Mouse (Mus musculus): ENCODE results near the gene Rps2.
A peak's percentile ranks its signal among the peaks of the same experiment; 100 is the strongest.
"Not testable (repeated sequence)": the region's sequence is repeated elsewhere in the genome, so short reads cannot be mapped to it uniquely, and the experiment has no call there.

The Rps2 gene

GRCm38 (mm10) chr17:24708646-24709045 is 9.3 kb upstream of the Rps2 start:
- TF ChIP-seq NANOG (IDR thresholded peaks at IDR 0.05; ENCODE audit: borderline replicate concordance, low read length) (no peak), POU5F1 (IDR thresholded peaks at IDR 0.05; ENCODE audit: borderline replicate concordance, low read length) (no peak), CTCF (conservative IDR thresholded peaks at IDR 0.05; ENCODE audit: low read length) (no peak)
- H3K4me1 ChIP-seq (replicated peaks; ENCODE audit: low read depth, low read length), result peaks cover 27% of the 10 kb centered on the region
- H3K27me3 ChIP-seq (ENCODE audit: insufficient read depth, low read length), result no peaks in the 10 kb centered on the region
- peaks cover 26% of the 10 kb centered on the region for H3K36me3 ChIP-seq (ENCODE audit: insufficient read depth, low read length)
- H3K9me3 ChIP-seq (ENCODE audit: low read length), result no peaks in the 10 kb centered on the region
- H3K4me3 ChIP-seq (replicated peaks; ENCODE audit: low read length), result no peak overlapping the region

DNA sequence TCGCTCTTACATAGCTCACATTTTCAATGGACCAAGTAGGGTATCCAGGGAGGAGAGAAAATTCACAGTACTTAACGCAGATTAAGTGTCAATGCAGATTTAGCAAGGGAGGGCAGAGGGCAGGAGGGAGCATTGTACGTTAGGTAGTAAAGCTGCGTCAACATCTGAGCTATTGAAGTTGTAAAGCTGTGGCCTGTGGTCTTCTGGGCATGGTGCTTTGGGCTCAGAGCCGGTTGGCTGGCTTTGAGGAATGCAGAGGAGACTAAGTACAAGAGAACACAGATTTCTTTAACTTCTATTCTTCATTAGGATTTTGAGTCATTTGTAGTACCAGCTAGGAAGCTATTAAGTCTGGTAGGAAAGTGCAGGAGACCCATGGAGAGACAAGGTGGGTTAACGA is 2.4 kb upstream of the Rps2 start:
- TF ChIP-seq POU5F1 (IDR thresholded peaks at IDR 0.05; ENCODE audit: borderline replicate concordance, low read length) (no peak), CTCF (conservative IDR thresholded peaks at IDR 0.05; ENCODE audit: low read length) (no peak), NANOG (IDR thresholded peaks at IDR 0.05; ENCODE audit: borderline replicate concordance, low read length) (no peak)
- Histone ChIP-seq H3K9me3 (ENCODE audit: low read length) (no peaks in the 10 kb centered on the region), H3K4me3 (replicated peaks; ENCODE audit: low read length) (no peak overlapping the region), H3K36me3 (ENCODE audit: insufficient read depth, low read length) (peaks cover 42% of the 10 kb centered on the region), H3K4me1 (replicated peaks; ENCODE audit: low read depth, low read length) (peaks cover 29% of the 10 kb centered on the region), H3K27me3 (ENCODE audit: insufficient read depth, low read length) (no peaks in the 10 kb centered on the region)

DNA sequence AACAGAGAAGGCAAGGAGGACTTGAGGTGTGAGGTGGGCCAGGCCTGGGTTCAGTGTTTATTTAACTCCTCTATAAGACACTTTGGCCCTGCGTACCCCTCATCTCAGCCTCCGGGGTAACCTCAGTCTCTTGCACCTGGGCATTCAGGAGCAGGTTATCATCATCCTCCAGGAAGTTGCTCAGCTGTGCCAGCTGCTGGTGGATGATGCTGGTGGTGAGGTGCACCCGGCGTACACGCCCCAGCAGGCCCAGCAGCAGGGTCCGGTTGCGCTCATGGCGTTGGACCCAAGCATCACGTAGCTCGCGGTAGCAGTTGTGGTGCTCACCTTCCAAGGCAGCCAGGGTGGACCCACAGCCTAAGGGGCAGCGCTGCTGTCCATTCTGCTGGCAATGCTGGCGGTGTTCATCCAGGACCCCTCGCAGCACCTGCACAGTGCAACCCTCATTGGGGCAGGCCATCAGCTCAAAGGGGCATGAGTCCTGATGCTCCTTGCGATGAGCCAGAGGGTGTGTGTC is 1.7 kb upstream of the Rps2 start:
- TF ChIP-seq POU5F1 (IDR thresholded peaks at IDR 0.05; ENCODE audit: borderline replicate concordance, low read length) (no peak), NANOG (IDR thresholded peaks at IDR 0.05; ENCODE audit: borderline replicate concordance, low read length) (no peak), CTCF (conservative IDR thresholded peaks at IDR 0.05; ENCODE audit: low read length) (no peak)
- Histone ChIP-seq H3K4me1 (replicated peaks; ENCODE audit: low read depth, low read length) (peaks cover 29% of the 10 kb centered on the region), H3K4me3 (replicated peaks; ENCODE audit: low read length) (no peak overlapping the region), H3K36me3 (ENCODE audit: insufficient read depth, low read length) (peaks cover 48% of the 10 kb centered on the region), H3K27me3 (ENCODE audit: insufficient read depth, low read length) (no peaks in the 10 kb centered on the region), H3K9me3 (ENCODE audit: low read length) (no peaks in the 10 kb centered on the region)

DNA sequence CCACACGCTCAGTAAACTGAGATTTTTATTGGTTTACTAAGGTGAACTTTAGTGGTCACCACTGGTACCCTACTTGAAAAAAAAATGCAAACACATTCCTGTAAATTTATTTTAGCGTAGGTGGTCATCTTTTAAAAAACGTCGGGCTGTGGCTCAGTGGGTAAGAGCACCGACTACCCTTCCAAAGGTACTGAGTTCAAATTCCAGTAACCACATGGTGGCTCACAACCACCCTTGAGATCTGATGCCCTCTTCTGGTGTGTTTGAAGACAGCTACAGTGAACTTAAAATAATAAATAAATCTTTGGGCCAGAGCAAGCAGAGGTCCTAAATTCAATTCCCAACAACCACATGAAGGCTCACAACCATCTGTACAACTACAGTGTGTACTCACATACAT is 1.0 kb downstream of the Rps2 start:
- Histone ChIP-seq H3K36me3 (ENCODE audit: insufficient read depth, low read length) (peaks cover 63% of the 10 kb centered on the region), H3K4me1 (replicated peaks; ENCODE audit: low read depth, low read length) (peaks cover 54% of the 10 kb centered on the region), H3K4me3 (replicated peaks; ENCODE audit: low read length) (peak overlapping the region; percentile 93)
- not testable (repeated sequence) for H3K9me3 ChIP-seq (ENCODE audit: low read length); H3K27me3 ChIP-seq (ENCODE audit: insufficient read depth, low read length)

DNA sequence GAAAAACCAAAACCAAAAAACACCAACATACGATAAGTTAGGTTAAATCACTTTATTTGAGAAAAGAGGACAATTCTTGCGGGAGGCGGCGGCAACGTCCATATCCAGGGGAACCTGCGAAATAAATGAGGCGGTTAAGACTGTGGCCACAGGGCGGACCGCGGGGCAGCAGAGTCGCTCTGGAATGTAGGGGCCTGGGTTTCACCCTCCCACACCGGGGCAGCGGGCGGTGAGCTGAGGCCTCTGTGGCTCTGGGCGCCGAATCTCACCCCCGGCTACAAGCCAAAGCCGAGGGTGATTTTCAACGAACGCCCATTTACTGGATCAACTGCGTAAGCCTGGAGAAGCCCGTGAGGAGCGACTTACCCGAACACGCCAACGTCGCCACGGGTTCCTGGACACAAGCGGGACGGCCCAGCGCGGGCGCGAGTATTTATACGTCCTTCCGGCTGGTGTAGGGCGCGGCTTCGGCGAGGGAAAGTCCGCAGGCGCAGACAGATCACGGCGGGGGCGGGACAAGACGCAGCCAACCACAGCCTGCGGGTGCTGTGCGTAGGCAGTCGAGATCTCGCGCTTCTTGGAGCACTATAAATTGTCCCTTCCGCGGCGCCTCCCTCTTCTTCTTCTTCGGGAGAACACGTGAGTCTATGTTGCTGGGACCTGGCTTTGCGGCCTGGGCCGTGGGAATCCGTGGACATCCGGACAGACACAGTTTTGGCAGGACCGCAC is 1.7 kb downstream of the Rps2 start:
- H3K4me3 ChIP-seq (replicated peaks; ENCODE audit: low read length), result peak overlapping the region; percentile 93
- no peaks in the 10 kb centered on the region for H3K27me3 ChIP-seq (ENCODE audit: insufficient read depth, low read length)
- TF ChIP-seq CTCF (conservative IDR thresholded peaks at IDR 0.05; ENCODE audit: low read length) (no peak), NANOG (IDR thresholded peaks at IDR 0.05; ENCODE audit: borderline replicate concordance, low read length) (no peak), POU5F1 (IDR thresholded peaks at IDR 0.05; ENCODE audit: borderline replicate concordance, low read length) (no peak)
- peaks cover 63% of the 10 kb centered on the region for H3K36me3 ChIP-seq (ENCODE audit: insufficient read depth, low read length)
- no peaks in the 10 kb centered on the region for H3K9me3 ChIP-seq (ENCODE audit: low read length)
- H3K4me1 ChIP-seq (replicated peaks; ENCODE audit: low read depth, low read length), result peaks cover 57% of the 10 kb centered on the region

- Histone ChIP-seq H3K4me3 (replicated peaks; ENCODE audit: low read length) (peak overlapping the region; percentile 93), H3K4me1 (replicated peaks; ENCODE audit: low read depth, low read length) (peaks cover 62% of the 10 kb centered on the region), H3K36me3 (ENCODE audit: insufficient read depth, low read length) (peaks cover 57% of the 10 kb centered on the region)
- H3K9me3 ChIP-seq (ENCODE audit: low read length); H3K27me3 ChIP-seq (ENCODE audit: insufficient read depth, low read length): not testable (repeated sequence)
These were observed 2.7 kb downstream of the Rps2 start for GRCm38 (mm10) chr17:24720616-24721015.

DNA sequence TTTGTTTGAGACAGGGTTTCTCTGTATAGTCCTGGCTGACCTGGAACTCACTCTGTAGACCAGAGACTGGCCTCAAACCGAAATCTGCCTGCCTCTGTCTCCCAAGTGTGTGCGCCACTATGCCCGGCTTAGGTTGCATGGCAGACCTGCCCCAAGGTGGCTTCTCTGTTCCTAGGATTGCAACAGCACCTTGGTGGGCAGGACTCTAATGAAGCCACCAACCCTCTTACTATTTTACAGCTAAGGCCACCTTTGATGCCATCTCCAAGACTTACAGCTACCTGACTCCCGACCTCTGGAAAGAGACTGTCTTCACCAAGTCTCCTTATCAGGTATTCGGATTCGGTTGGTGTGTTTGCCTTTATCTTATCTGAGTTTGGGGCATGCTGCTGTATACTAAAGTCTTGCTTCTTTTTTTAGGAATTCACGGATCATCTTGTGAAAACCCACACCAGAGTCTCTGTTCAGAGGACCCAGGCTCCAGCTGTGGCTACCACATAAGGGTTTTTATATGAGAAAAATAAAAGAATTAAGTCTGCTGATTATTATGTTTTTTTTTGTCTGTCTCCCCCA is 3.6 kb downstream of the Rps2 start:
- H3K4me3 ChIP-seq (replicated peaks; ENCODE audit: low read length), result peak overlapping the region; percentile 93
- H3K36me3 ChIP-seq (ENCODE audit: insufficient read depth, low read length), result peaks cover 49% of the 10 kb centered on the region
- not testable (repeated sequence) for H3K9me3 ChIP-seq (ENCODE audit: low read length); H3K27me3 ChIP-seq (ENCODE audit: insufficient read depth, low read length)
- H3K4me1 ChIP-seq (replicated peaks; ENCODE audit: low read depth, low read length), result peaks cover 59% of the 10 kb centered on the region

DNA sequence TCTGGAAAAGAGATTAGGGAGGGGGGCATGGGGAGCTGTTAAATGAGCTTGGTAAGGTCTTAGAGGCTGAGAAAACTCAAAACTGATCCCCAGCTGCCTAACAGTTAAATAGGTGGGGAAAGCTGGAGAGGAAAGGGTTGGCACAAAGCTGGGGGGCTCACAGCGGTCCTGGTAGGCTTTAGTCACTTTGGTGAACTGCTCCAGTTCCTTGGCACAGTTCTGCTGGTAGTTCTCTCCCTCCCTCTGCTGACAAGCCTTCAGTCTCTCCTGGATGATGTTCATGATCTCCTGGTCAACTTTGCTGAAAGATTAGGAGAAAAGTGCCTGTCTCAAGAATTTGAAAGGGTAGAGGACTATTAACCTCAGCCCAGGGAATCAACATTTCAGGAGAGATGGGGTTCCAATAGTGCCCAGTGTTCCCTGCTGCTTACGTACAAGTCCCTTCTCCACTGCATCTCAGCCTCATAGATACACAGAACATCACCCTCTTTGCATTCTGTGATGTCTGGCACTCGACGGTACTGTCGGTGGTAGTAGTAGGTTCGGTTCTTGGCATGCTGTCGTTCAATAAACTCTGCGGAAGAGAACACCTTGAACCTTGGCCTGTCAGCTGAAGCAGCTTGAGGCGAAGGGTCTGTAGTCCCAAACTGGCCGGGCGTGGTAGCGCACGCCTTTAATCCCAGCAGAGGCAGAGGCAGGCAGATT is 4.5 kb downstream of the Rps2 start:
- Histone ChIP-seq H3K4me1 (replicated peaks; ENCODE audit: low read depth, low read length) (peaks cover 50% of the 10 kb centered on the region), H3K4me3 (replicated peaks; ENCODE audit: low read length) (peak overlapping the region; percentile 93), H3K9me3 (ENCODE audit: low read length) (no peaks in the 10 kb centered on the region), H3K36me3 (ENCODE audit: insufficient read depth, low read length) (peaks cover 40% of the 10 kb centered on the region), H3K27me3 (ENCODE audit: insufficient read depth, low read length) (no peaks in the 10 kb centered on the region)
- TF ChIP-seq CTCF (conservative IDR thresholded peaks at IDR 0.05; ENCODE audit: low read length), result no peak
- TF ChIP-seq NANOG (IDR thresholded peaks at IDR 0.05; ENCODE audit: borderline replicate concordance, low read length), result no peak
- no peak for TF ChIP-seq POU5F1 (IDR thresholded peaks at IDR 0.05; ENCODE audit: borderline replicate concordance, low read length)

All from E14TG2a.4 (cell line).